Mouse (Mus musculus) lung, adult 2 months (tissue): ENCODE measurements around the gene Surf2. TPM values are rescaled to one million over a fixed set of nuclear protein-coding genes. Genes with fewer than 3 reads are reported as not detected.

Experiments used
- DNase-seq: peaks from one replicate; pipeline ENCODE4 v3.0.0; 2022
- H3K4me1 ChIP-seq: fragments of 200-500 bp; 2 replicates; pipeline ENCODE4 v1.6.1; 2011; ENCODE audit warnings: low read length; ENCODE audit not compliant: control insufficient read depth, insufficient read depth
- H3K4me3 ChIP-seq: fragments of 200-500 bp; replicated peaks from 2 replicates; pipeline ENCODE3; 2011; ENCODE audit warnings: low read depth, mild to moderate bottlenecking, control low read depth, low read length; ENCODE audit errors: extremely low read depth
- CTCF ChIP-seq: fragments of 200-500 bp; IDR thresholded peaks from 2 replicates; pipeline ENCODE4 v1.5.1; 2011; ENCODE audit warnings: mild to moderate bottlenecking, low read length, control low read depth; ENCODE audit not compliant: insufficient read depth
- POLR2A ChIP-seq: fragments of 200-500 bp; IDR thresholded peaks from 2 replicates; pipeline ENCODE4 v1.6.1; 2011; ENCODE audit warnings: low read depth, mild to moderate bottlenecking, control low read depth, low read length, borderline replicate concordance; ENCODE audit errors: extremely low read depth
- WGBS: fragments of 180-500 bp; shearing (Covaris S2); methylation state at CpG from one replicate; pipeline ENCODE4 v1.1.7; 2018; 5-methylcytosine and 5-hydroxymethylcytosine counted together
- polyA plus RNA-seq: library from polyadenylated mRNA; depleted of rRNA; stranded (reverse); fragments of >200 nt; gene quantifications from 2 replicates; pipeline ENCODE4 v1.2.3, GENCODE M21; 2012; rRNA removed

The Surf2 gene
- polyA plus RNA-seq, 1 experiment = 21.0 TPM

- TF ChIP-seq CTCF (no peak), POLR2A (no peak)
- H3K4me3 ChIP-seq = no peak overlapping the region
- DNase-seq = no peak
- 68% methylated on average over 2 of the region's 2 CpGs for WGBS
- no peaks in the 10 kb centered on the region for H3K4me1 ChIP-seq
These were observed 38.7 kb downstream of the Surf2 start for GRCm38 (mm10) chr2:26954735-26955395.

DNA sequence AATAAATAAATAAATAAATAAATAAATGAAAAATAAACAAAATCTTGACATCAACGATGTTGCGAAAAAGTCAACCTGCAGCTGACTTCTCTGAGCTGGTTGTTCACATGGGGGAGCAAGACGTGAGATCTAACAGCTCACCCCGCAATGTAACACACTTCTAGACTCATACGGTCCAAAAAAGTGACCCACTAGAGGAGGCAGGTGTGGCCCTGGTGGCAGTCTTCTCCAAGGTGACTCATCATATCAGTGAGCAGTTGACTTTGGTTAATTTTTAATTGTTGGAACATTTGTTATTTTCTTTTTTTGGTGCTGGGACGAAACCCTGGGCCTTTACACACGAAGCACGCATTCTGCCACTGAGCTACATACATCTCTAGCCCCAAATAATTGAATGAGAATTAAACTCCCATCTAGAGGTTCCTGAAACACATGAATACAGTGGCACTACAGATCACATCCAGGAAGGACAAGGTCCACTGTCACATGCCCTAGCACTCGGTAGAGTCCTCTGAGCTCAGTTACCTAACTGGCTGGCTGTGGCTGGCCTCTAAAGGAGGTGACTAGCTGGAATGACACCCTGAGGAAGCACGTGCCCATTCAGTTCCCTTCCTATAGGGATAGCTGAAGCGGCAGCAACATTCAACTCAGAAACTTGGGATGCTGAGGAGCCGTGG, 40.8 kb downstream of the Surf2 start:
- DNase-seq = no peak
- no peaks in the 10 kb centered on the region for H3K4me1 ChIP-seq
- 87% methylated on average over 12 of the region's 12 CpGs for WGBS
- TF ChIP-seq POLR2A (no peak), CTCF (no peak)
- no peak overlapping the region for H3K4me3 ChIP-seq

- TF ChIP-seq POLR2A (no peak), CTCF (no peak)
- 74% methylated on average over 2 of the region's 2 CpGs for WGBS
- DNase-seq = no peak
- Histone ChIP-seq H3K4me1 (no peaks in the 10 kb centered on the region), H3K4me3 (no peak overlapping the region)
These were observed 41.3 kb downstream of the Surf2 start for GRCm38 (mm10) chr2:26957488-26957859.

DNA sequence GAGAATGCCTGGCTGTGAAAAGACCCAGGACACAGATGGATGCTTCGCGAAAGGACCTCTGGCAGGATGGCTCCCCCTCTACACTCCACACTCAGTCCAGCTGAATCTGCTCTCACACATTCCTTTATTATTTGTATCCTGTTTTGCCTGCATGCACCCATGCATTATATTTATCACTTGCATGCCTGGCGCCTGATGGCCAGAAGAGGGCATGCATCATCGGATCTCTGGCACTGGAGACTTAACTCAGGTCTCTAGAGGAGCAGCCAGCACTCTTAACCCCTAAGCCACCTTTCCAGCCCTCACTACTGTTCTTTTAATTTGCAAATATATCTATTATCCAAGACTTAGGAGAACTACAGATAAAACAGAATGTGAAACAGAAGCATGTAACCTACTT, 44.6 kb downstream of the Surf2 start:
- Histone ChIP-seq H3K4me1 (peaks cover 5% of the 10 kb centered on the region), H3K4me3 (no peak overlapping the region)
- WGBS = 67% methylated on average over 4 of the region's 4 CpGs
- no peak for DNase-seq
- TF ChIP-seq CTCF = no peak

- WGBS = under 1% methylated on average over 50 of the region's 50 CpGs
- peak; percentile 93 for DNase-seq
- H3K4me1 ChIP-seq = peaks cover 5% of the 10 kb centered on the region
- peak within 1 kb of the TSS; percentile 86 for H3K4me3 ChIP-seq
- TF ChIP-seq POLR2A (peak; percentile 90; the same call in 1 of the 2 replicates), CTCF (no peak)
These were observed 48.0 kb downstream of the Surf2 start, which contains the start of gene Rexo4 for GRCm38 (mm10) chr2:26963923-26964723. TSS of gene Rexo4 (minus strand) at chr2:26964386.

DNA sequence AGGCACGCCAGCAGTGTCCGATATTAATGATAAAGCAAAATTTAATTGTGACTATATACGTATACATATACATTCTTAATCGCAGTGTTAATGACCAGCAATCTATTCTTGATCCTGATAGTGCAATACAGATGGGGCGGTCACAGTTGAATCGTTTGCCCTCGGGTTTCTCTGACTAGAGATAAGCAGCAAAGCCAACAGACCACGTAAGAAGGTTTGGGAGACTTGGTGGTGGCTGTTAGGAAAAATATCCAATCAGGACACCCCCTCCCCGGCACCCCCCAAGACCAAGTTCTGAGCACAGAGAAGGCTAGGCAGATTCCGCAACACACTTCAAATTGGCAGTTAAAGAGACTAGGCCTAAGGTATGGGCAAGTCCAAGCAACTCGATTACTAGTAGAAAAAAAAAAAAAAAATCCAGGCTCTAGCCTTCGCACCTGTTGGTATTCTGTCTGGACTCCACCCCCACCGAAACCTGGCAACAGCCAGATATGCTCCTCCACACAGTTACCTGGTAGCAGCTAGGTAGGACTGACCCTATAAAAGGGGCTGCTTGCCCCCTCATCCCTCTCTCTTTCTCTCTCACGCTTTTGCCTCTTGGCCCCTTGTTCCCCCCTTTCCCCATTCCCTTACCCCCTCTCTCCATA, 48.7 kb downstream of the Surf2 start:
- no peak for DNase-seq
- Histone ChIP-seq H3K4me3 (peak overlapping the region; percentile 86), H3K4me1 (peaks cover 5% of the 10 kb centered on the region)
- TF ChIP-seq POLR2A (no peak), CTCF (no peak)
- WGBS = 12% methylated on average over 14 of the region's 14 CpGs

DNA sequence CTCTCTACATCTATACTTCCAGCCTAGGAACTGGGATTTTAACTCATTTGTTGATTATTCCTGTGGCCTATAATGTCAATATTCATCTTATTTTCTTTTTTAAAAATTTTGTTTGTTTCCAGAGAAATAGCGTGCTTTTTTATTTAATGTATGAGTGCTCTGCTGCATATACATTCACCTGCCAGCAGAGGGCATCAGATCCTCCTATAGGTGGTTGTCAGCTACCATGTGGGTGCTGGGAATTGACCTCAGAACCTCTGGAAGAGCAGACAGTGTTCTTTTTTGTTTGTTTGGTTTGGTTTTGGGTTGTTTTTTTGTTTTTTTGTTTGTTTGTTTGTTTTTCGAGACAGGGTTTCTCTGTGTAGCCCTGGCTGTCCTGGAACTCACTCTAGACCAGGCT, 51.1 kb downstream of the Surf2 start:
- no peak for DNase-seq
- whole genome bisulfite sequencing = 76% methylated on average over 2 of the region's 2 CpGs
- no peak for TF ChIP-seq POLR2A
- TF ChIP-seq CTCF = no peak
- Histone ChIP-seq H3K4me3 (no peak overlapping the region), H3K4me1 (peaks cover 5% of the 10 kb centered on the region)

Other genes with a start within 250 kb of the Surf2 start
- gene Lcn4, start 245.1 kb upstream of the Surf2 start, polyA plus RNA-seq = 0.16 TPM in 1 of 2 replicates, not detected in the other
- gene Abo, start 51.4 kb upstream of the Surf2 start, polyA plus RNA-seq = 1.0 TPM in 1 of 2 replicates, not detected in the other
- 6.8 and 10.1 TPM in 2 replicates for gene Surf6, start 13.5 kb upstream of the Surf2 start, polyA plus RNA-seq
- 27.6 and 30.9 TPM in 2 replicates for gene Med22, start 5.7 kb upstream of the Surf2 start, polyA plus RNA-seq
- 348 and 458 TPM in 2 replicates for gene Rpl7a, start 5.6 kb upstream of the Surf2 start, polyA plus RNA-seq
- 65.5 and 68.0 TPM in 2 replicates for gene Surf1, start 163 bp downstream of the Surf2 start, polyA plus RNA-seq
- gene Surf4, start 17.6 kb downstream of the Surf2 start, polyA plus RNA-seq = 214 and 250 TPM in 2 replicates
- 0.17 and 0.31 TPM in 2 replicates for gene Stkld1, start 17.7 kb downstream of the Surf2 start, polyA plus RNA-seq
- 16.2 and 20.7 TPM in 2 replicates for gene Rexo4, start 48.0 kb downstream of the Surf2 start, polyA plus RNA-seq
- 0.83 and 1.1 TPM in 2 replicates for gene Adamts13, start 57.0 kb downstream of the Surf2 start, polyA plus RNA-seq
- gene Cacfd1, start 93.6 kb downstream of the Surf2 start, polyA plus RNA-seq = 43.7 and 49.2 TPM in 2 replicates
- 6.2 and 9.5 TPM in 2 replicates for gene Slc2a6, start 111.6 kb downstream of the Surf2 start, polyA plus RNA-seq
- gene Mymk, start 155.8 kb downstream of the Surf2 start, polyA plus RNA-seq = 0.19 and 0.32 TPM in 2 replicates
- gene Adamtsl2, start 163.0 kb downstream of the Surf2 start, polyA plus RNA-seq = 50.7 and 73.0 TPM in 2 replicates
- 0.03 and 0.04 TPM in 2 replicates for gene Fam163b, start 226.1 kb downstream of the Surf2 start, polyA plus RNA-seq
- 0.17 and 0.18 TPM in 2 replicates for gene Dbh, start 248.9 kb downstream of the Surf2 start, polyA plus RNA-seq